Mouse (Mus musculus): ENCODE results near the gene Try10.
"Not testable (repeated sequence)": the region's sequence is repeated elsewhere in the genome, so short reads cannot be mapped to it uniquely, and the experiment has no call there.

- TF ChIP-seq CTCF, EP300 (IDR thresholded peaks at IDR 0.05): not testable (repeated sequence)
Measured at GRCm38 (mm10) chr6:41316741-41317140, 37.2 kb upstream of the Try10 start, which contains the start of gene Try5.
